Mouse (Mus musculus) MEL (cell line): Measurements from ENCODE around the gene BC052040. TPM values are rescaled to one million over a fixed set of nuclear protein-coding genes. Genes with fewer than 3 reads are reported as not detected.

ENCODE experiments used
- DNase-seq: peaks from one replicate; pipeline ENCODE4 v3.0.0; 2011; ENCODE audit warnings: low read depth, low spot score
- H3K27ac ChIP-seq: 2 replicates; pipeline ENCODE4 v1.5.1; 2012; ENCODE audit warnings: low read depth, mild to moderate bottlenecking, control low read depth, low read length, moderate library complexity; ENCODE audit not compliant: control insufficient read depth
- H3K27me3 ChIP-seq, 2 experiments: fragments of 150-350 bp in 1 of 2; sonication (generic) in 1 of 2; 2 replicates each; pipeline ENCODE4 v1.6.1; 2012; ENCODE audit warnings: low read length in 2 of 2, mild to moderate bottlenecking in 2 of 2, improper control_type of control experiment in 1 of 2, moderate library complexity in 1 of 2; ENCODE audit not compliant: insufficient read depth in 2 of 2, control insufficient read depth in 1 of 2
- H3K36me3 ChIP-seq, 2 experiments: 2 replicates each; pipeline ENCODE4 v1.6.1; 2012 to 2014; ENCODE audit warnings: low read length in 2 of 2, improper control_type of control experiment in 1 of 2, inconsistent platforms in 1 of 2, mild to moderate bottlenecking in 1 of 2; ENCODE audit not compliant: insufficient read depth in 2 of 2, control insufficient read depth in 1 of 2
- H3K4me1 ChIP-seq, 2 experiments: fragments of 150-350 bp in 1 of 2; sonication (generic) in 1 of 2; 2 replicates each; pipeline ENCODE4 v1.6.1; 2012; ENCODE audit warnings: low read length in 2 of 2, improper control_type of control experiment in 1 of 2, mild to moderate bottlenecking in 1 of 2; ENCODE audit not compliant: insufficient read depth in 2 of 2, control insufficient read depth in 1 of 2
- H3K4me3 ChIP-seq, 2 experiments: fragments of 150-350 bp in 1 of 2; sonication (generic) in 1 of 2; 2 replicates each; pipeline ENCODE4 v1.5.1; 2012; ENCODE audit warnings: low read depth in 2 of 2, low read length in 2 of 2, mild to moderate bottlenecking in 2 of 2, moderate library complexity in 2 of 2, control low read depth in 1 of 2, improper control_type of control experiment in 1 of 2; ENCODE audit not compliant: control insufficient read depth in 1 of 2, insufficient read depth in 1 of 2
- H3K79me2 ChIP-seq: 2 replicates; pipeline ENCODE4 v1.6.1; 2012; ENCODE audit warnings: mild to moderate bottlenecking, low read length, moderate library complexity; ENCODE audit not compliant: control insufficient read depth, poor library complexity, insufficient read depth
- H3K9ac ChIP-seq: 2 replicates; pipeline ENCODE4 v1.6.1; 2012; ENCODE audit warnings: low read depth, mild to moderate bottlenecking, control low read depth, low read length, moderate library complexity; ENCODE audit not compliant: control insufficient read depth, poor library complexity, severe bottlenecking
- H3K9me3 ChIP-seq: fragments of 150-350 bp; sonication (generic); replicated peaks from 2 replicates; pipeline ENCODE4 v1.6.1; 2012; ENCODE audit warnings: mild to moderate bottlenecking, low read length, improper control_type of control experiment, moderate library complexity; ENCODE audit not compliant: insufficient read depth
- BHLHE40 ChIP-seq: IDR thresholded peaks from 2 replicates; pipeline ENCODE4 v1.6.1; 2012; ENCODE audit warnings: low read depth, mild to moderate bottlenecking, inconsistent platforms, low read length, improper control_type of control experiment, borderline replicate concordance
- CHD2 ChIP-seq: IDR thresholded peaks from 2 replicates; pipeline ENCODE4 v1.6.1; 2011; ENCODE audit warnings: low read length, improper control_type of control experiment
- CTCF ChIP-seq, 3 experiments: IDR thresholded peaks in 2 of 3; conservative IDR thresholded peaks in 1 of 3; 2 replicates each; pipeline ENCODE4 v1.5.1; 2011 to 2012; ENCODE audit warnings: low read length in 3 of 3, low read depth in 2 of 3, mild to moderate bottlenecking in 2 of 3, improper control_type of control experiment in 1 of 3, inconsistent platforms in 1 of 3, mixed read lengths in 1 of 3, moderate library complexity in 1 of 3; ENCODE audit not compliant: control insufficient read depth in 1 of 3, insufficient read depth in 1 of 3, poor library complexity in 1 of 3, severe bottlenecking in 1 of 3
- ELF1 ChIP-seq: IDR thresholded peaks from 2 replicates; pipeline ENCODE4 v1.6.1; 2014; ENCODE audit warnings: low read depth, mild to moderate bottlenecking, inconsistent platforms, low read length, improper control_type of control experiment, moderate library complexity
- EP300 ChIP-seq, 2 experiments: IDR thresholded peaks; 2 replicates each; pipeline ENCODE4 v1.6.1; 2011; ENCODE audit warnings: improper control_type of control experiment in 2 of 2, low read length in 2 of 2, low read depth in 1 of 2, mild to moderate bottlenecking in 1 of 2
- GABPA ChIP-seq: IDR thresholded peaks from 2 replicates; pipeline ENCODE4 v1.6.1; 2012; ENCODE audit warnings: low read depth, mild to moderate bottlenecking, inconsistent platforms, low read length, improper control_type of control experiment, moderate library complexity
- JUND ChIP-seq: IDR thresholded peaks from 2 replicates; pipeline ENCODE4 v1.6.1; 2011; ENCODE audit warnings: low read depth, mild to moderate bottlenecking, improper control_type of control experiment, low read length
- MAFK ChIP-seq: IDR thresholded peaks from 2 replicates; pipeline ENCODE4 v1.6.1; 2011; ENCODE audit warnings: low read depth, mild to moderate bottlenecking, low read length, improper control_type of control experiment, borderline replicate concordance
- MEF2A ChIP-seq: IDR thresholded peaks from 2 replicates; pipeline ENCODE4 v1.6.1; 2014; ENCODE audit warnings: low read depth, mild to moderate bottlenecking, inconsistent platforms, low read length, improper control_type of control experiment; ENCODE audit not compliant: poor library complexity, insufficient replicate concordance, severe bottlenecking; ENCODE audit errors: extremely low read depth
- NRF1 ChIP-seq: IDR thresholded peaks from 2 replicates; pipeline ENCODE4 v1.6.1; 2014; ENCODE audit warnings: low read depth, mild to moderate bottlenecking, inconsistent platforms, low read length, improper control_type of control experiment, moderate library complexity; ENCODE audit not compliant: poor library complexity, insufficient read depth, severe bottlenecking
- RCOR1 ChIP-seq: IDR thresholded peaks from 2 replicates; pipeline ENCODE4 v1.6.1; 2012; ENCODE audit warnings: low read depth, mild to moderate bottlenecking, inconsistent platforms, low read length, improper control_type of control experiment
- SIN3A ChIP-seq: IDR thresholded peaks from 2 replicates; pipeline ENCODE4 v1.6.1; 2012; ENCODE audit warnings: low read length, improper control_type of control experiment, inconsistent platforms
- TAL1 ChIP-seq: IDR thresholded peaks from 2 replicates; pipeline ENCODE4 v1.6.1; 2012; ENCODE audit warnings: mild to moderate bottlenecking, inconsistent platforms, low read length, moderate library complexity, mixed read lengths
- TCF12 ChIP-seq: IDR thresholded peaks from 2 replicates; pipeline ENCODE4 v1.6.1; 2014; ENCODE audit warnings: low read depth, mild to moderate bottlenecking, inconsistent platforms, low read length, improper control_type of control experiment, moderate library complexity
- USF2 ChIP-seq, 2 experiments: IDR thresholded peaks; 2 replicates each; pipeline ENCODE4 v1.6.1; 2011 to 2012; ENCODE audit warnings: improper control_type of control experiment in 2 of 2, low read length in 2 of 2, borderline replicate concordance in 1 of 2, inconsistent platforms in 1 of 2, low read depth in 1 of 2, mild to moderate bottlenecking in 1 of 2; ENCODE audit not compliant: insufficient read depth in 1 of 2
- ZC3H11A ChIP-seq: IDR thresholded peaks from 2 replicates; pipeline ENCODE4 v1.6.1; 2012; ENCODE audit warnings: low read depth, mild to moderate bottlenecking, inconsistent platforms, low read length, improper control_type of control experiment
- ZMIZ1 ChIP-seq: IDR thresholded peaks from 2 replicates; pipeline ENCODE4 v1.6.1; 2012; ENCODE audit warnings: low read depth, mild to moderate bottlenecking, inconsistent platforms, low read length, improper control_type of control experiment, moderate library complexity
- polyA plus RNA-seq, 2 experiments: library from polyadenylated mRNA; stranded (reverse) in 1 of 2; unstranded in 1 of 2; fragments of >175 nt in 1 of 2; fragments of >200 nt in 1 of 2; gene quantifications; 2 replicates each; pipeline versions ENCODE4 v1.2.1 to v1.2.4; 2012; ENCODE audit warnings: low replicate concordance in 2 of 2, low read depth in 1 of 2; ENCODE audit not compliant: insufficient read length in 2 of 2, insufficient read depth in 1 of 2, missing spikeins in 1 of 2
- total RNA-seq: library from RNA; depleted of rRNA; stranded (reverse); fragments of 300-350 nt; gene quantifications from 2 replicates; pipeline ENCODE4 v1.2.3, GENCODE M21; 2012

Gene BC052040
- total and polyA plus RNA-seq, 3 experiments: 5.3 to 18.2 TPM; not detected in 1

GRCm38 (mm10) chr2:115539731-115540130 is 41.8 kb upstream of the BC052040 start:
- H3K4me3 ChIP-seq: no peak overlapping the region
- no peaks in the 10 kb centered on the region for H3K79me2 ChIP-seq
- H3K36me3 ChIP-seq: no peaks in the 10 kb centered on the region
- TF ChIP-seq SIN3A: no peak
- no peak for TF ChIP-seq NRF1
- TF ChIP-seq TCF12: no peak
- TF ChIP-seq ZC3H11A: no peak
- TF ChIP-seq RCOR1: no peak
- no peak for TF ChIP-seq MEF2A
- TF ChIP-seq GABPA: no peak
- no peak for TF ChIP-seq ZMIZ1
- no peak for TF ChIP-seq TAL1
- TF ChIP-seq JUND: no peak
- TF ChIP-seq ELF1: no peak
- TF ChIP-seq CTCF (IDR thresholded peaks at IDR 0.05 in 2 of 3, conservative IDR thresholded peaks at IDR 0.05 in 1 of 3; ENCODE audit: control insufficient read depth in 1 of 3, insufficient read depth in 1 of 3, low read depth in 2 of 3, low read length in 3 of 3, poor library complexity in 1 of 3, severe bottlenecking in 1 of 3): no peak
- TF ChIP-seq EP300 (IDR thresholded peaks at IDR 0.05; ENCODE audit: low read depth in 1 of 2, low read length in 2 of 2): no peak
- TF ChIP-seq MAFK: no peak
- TF ChIP-seq USF2 (IDR thresholded peaks at IDR 0.05; ENCODE audit: borderline replicate concordance in 1 of 2, insufficient read depth in 1 of 2, low read depth in 1 of 2, low read length in 2 of 2): no peak
- H3K9ac ChIP-seq: no peak overlapping the region
- H3K4me1 ChIP-seq: no peaks in the 10 kb centered on the region
- no peaks in the 10 kb centered on the region for H3K9me3 ChIP-seq
- H3K27ac ChIP-seq: no peak overlapping the region
- DNase-seq: no peak
- H3K27me3 ChIP-seq: no peaks in the 10 kb centered on the region

GRCm38 (mm10) chr2:115542401-115543123 is 39.0 kb upstream of the BC052040 start:
- Histone ChIP-seq H3K9ac (no peak overlapping the region), H3K4me3 (no peak overlapping the region)
- DNase-seq: no peak

More at GRCm38 (mm10) chr2:115542401-115543123, 39.0 kb upstream of the BC052040 start:
- H3K9me3 ChIP-seq: no peaks in the 10 kb centered on the region
- H3K36me3 ChIP-seq: no peaks in the 10 kb centered on the region
- H3K27ac ChIP-seq: no peak overlapping the region
- no peaks in the 10 kb centered on the region for H3K79me2 ChIP-seq
- H3K27me3 ChIP-seq: no peaks in the 10 kb centered on the region; a peak in 2 of 4 replicates
- no peak for TF ChIP-seq ZMIZ1
- TF ChIP-seq CHD2: no peak
- TF ChIP-seq TAL1: no peak
- TF ChIP-seq BHLHE40: no peak
- no peaks in the 10 kb centered on the region for H3K4me1 ChIP-seq
